Mouse (Mus musculus) testis, adult 2 months (tissue): ENCODE measurements around the gene Ddit4. TPM values are rescaled to one million over a fixed set of nuclear protein-coding genes. Genes with fewer than 3 reads are reported as not detected.

Experiments used
- H3K27ac ChIP-seq: fragments of 200-500 bp; 2 replicates; pipeline ENCODE4 v1.5.1; 2012; ENCODE audit warnings: low read depth, low read length; ENCODE audit not compliant: control insufficient read depth, insufficient read depth
- H3K27me3 ChIP-seq: fragments of 200-500 bp; 2 replicates; pipeline ENCODE4 v1.6.1; 2012; ENCODE audit warnings: mild to moderate bottlenecking, low read length, moderate library complexity; ENCODE audit not compliant: control insufficient read depth, insufficient read depth
- H3K36me3 ChIP-seq: fragments of 200-500 bp; 2 replicates; pipeline ENCODE4 v1.6.1; 2012; ENCODE audit warnings: mild to moderate bottlenecking, low read length; ENCODE audit not compliant: control insufficient read depth, insufficient read depth
- H3K4me1 ChIP-seq: fragments of 200-500 bp; 2 replicates; pipeline ENCODE4 v1.6.1; 2012; ENCODE audit warnings: low read length; ENCODE audit not compliant: control insufficient read depth, insufficient read depth
- H3K4me3 ChIP-seq: fragments of 200-500 bp; 2 replicates; pipeline ENCODE4 v1.5.1; 2012; ENCODE audit warnings: low read depth, mild to moderate bottlenecking, low read length, moderate library complexity, mixed read lengths; ENCODE audit not compliant: control insufficient read depth
- CTCF ChIP-seq: fragments of 200-500 bp; IDR thresholded peaks from 2 replicates; pipeline ENCODE4 v1.5.1; 2012; ENCODE audit warnings: low read depth, mild to moderate bottlenecking, inconsistent platforms, low read length, moderate library complexity; ENCODE audit not compliant: control insufficient read depth, insufficient read depth, insufficient replicate concordance
- POLR2A ChIP-seq: fragments of 200-500 bp; IDR thresholded peaks from 2 replicates; pipeline ENCODE4 v1.6.1; 2012; ENCODE audit warnings: low read depth, mild to moderate bottlenecking, inconsistent platforms, low read length, moderate library complexity; ENCODE audit not compliant: control insufficient read depth
- polyA plus RNA-seq: library from polyadenylated mRNA; depleted of rRNA; stranded (reverse); fragments of >200 nt; gene quantifications from 2 replicates; pipeline ENCODE4 v1.2.3, GENCODE M21; 2012

Ddit4 gene
- polyA plus RNA-seq, 1 experiment = 23.0 TPM

- H3K27ac ChIP-seq = no peak overlapping the region
- H3K4me1 ChIP-seq = no peaks in the 10 kb centered on the region; the same call in 1 of the 2 replicates
- H3K27me3 ChIP-seq = no peaks in the 10 kb centered on the region
- no peak overlapping the region for H3K4me3 ChIP-seq
- H3K36me3 ChIP-seq = peaks cover 3% of the 10 kb centered on the region; the same call in 1 of the 2 replicates
- TF ChIP-seq POLR2A (no peak), CTCF (no peak)
These were observed 38.8 kb upstream of the Ddit4 start for GRCm38 (mm10) chr10:59990393-59990792.

GRCm38 (mm10) chr10:59988036-59988435 is 36.4 kb upstream of the Ddit4 start:
- Histone ChIP-seq H3K27ac (no peak overlapping the region), H3K4me3 (no peak overlapping the region), H3K36me3 (peaks cover 3% of the 10 kb centered on the region; the same call in 1 of the 2 replicates), H3K4me1 (no peaks in the 10 kb centered on the region; the same call in 1 of the 2 replicates), H3K27me3 (no peaks in the 10 kb centered on the region)
- no peak for TF ChIP-seq CTCF
- no peak for TF ChIP-seq POLR2A

- H3K36me3 ChIP-seq = no peaks in the 10 kb centered on the region
- H3K27me3 ChIP-seq = no peaks in the 10 kb centered on the region
- no peak overlapping the region for H3K4me3 ChIP-seq
- H3K4me1 ChIP-seq = peaks cover 7% of the 10 kb centered on the region
- no peak for TF ChIP-seq POLR2A
- no peak for TF ChIP-seq CTCF
- no peak overlapping the region for H3K27ac ChIP-seq
These were observed 30.8 kb upstream of the Ddit4 start for GRCm38 (mm10) chr10:59982379-59982873.

- TF ChIP-seq CTCF = no peak
- no peak for TF ChIP-seq POLR2A
- Histone ChIP-seq H3K27me3 (no peaks in the 10 kb centered on the region), H3K4me3 (no peak overlapping the region), H3K4me1 (peaks cover 7% of the 10 kb centered on the region), H3K27ac (no peak overlapping the region), H3K36me3 (no peaks in the 10 kb centered on the region)
These were observed 30.2 kb upstream of the Ddit4 start for GRCm38 (mm10) chr10:59981792-59982191.

GRCm38 (mm10) chr10:59981336-59981735 is 29.7 kb upstream of the Ddit4 start:
- Histone ChIP-seq H3K36me3 (no peaks in the 10 kb centered on the region), H3K27ac (no peak overlapping the region), H3K4me3 (no peak overlapping the region), H3K27me3 (no peaks in the 10 kb centered on the region), H3K4me1 (peaks cover 7% of the 10 kb centered on the region)
- TF ChIP-seq POLR2A = no peak
- TF ChIP-seq CTCF = no peak

GRCm38 (mm10) chr10:59980815-59981244 is 29.2 kb upstream of the Ddit4 start:
- H3K4me1 ChIP-seq = peaks cover 7% of the 10 kb centered on the region
- peak overlapping the region; percentile 27; the same call in 1 of the 2 replicates for H3K27ac ChIP-seq
- no peaks in the 10 kb centered on the region for H3K36me3 ChIP-seq
- H3K27me3 ChIP-seq = no peaks in the 10 kb centered on the region
- TF ChIP-seq CTCF (no peak), POLR2A (no peak)
- no peak overlapping the region for H3K4me3 ChIP-seq

GRCm38 (mm10) chr10:59978873-59979743 is 27.5 kb upstream of the Ddit4 start:
- Histone ChIP-seq H3K4me1 (peaks cover 12% of the 10 kb centered on the region), H3K36me3 (no peaks in the 10 kb centered on the region), H3K4me3 (no peak overlapping the region), H3K27me3 (no peaks in the 10 kb centered on the region), H3K27ac (peak overlapping the region; percentile 90)
- TF ChIP-seq POLR2A (no peak; the same call in 1 of the 2 replicates), CTCF (no peak)

GRCm38 (mm10) chr10:59978401-59978800 is 26.8 kb upstream of the Ddit4 start:
- Histone ChIP-seq H3K4me1 (peaks cover 13% of the 10 kb centered on the region), H3K36me3 (no peaks in the 10 kb centered on the region), H3K4me3 (no peak overlapping the region), H3K27me3 (no peaks in the 10 kb centered on the region), H3K27ac (peak overlapping the region; percentile 90)
- TF ChIP-seq POLR2A (no peak), CTCF (no peak)
